Mouse (Mus musculus): ENCODE data around the gene Aff1.
A peak's percentile ranks its signal among the peaks of the same experiment; 100 is the strongest.

Gene Aff1

GRCm38 (mm10) chr5:103748343-103748742, 56.2 kb downstream of the Aff1 start:
- DNase-seq (ENCODE audit: low read depth, low spot score) = no peak

DNA sequence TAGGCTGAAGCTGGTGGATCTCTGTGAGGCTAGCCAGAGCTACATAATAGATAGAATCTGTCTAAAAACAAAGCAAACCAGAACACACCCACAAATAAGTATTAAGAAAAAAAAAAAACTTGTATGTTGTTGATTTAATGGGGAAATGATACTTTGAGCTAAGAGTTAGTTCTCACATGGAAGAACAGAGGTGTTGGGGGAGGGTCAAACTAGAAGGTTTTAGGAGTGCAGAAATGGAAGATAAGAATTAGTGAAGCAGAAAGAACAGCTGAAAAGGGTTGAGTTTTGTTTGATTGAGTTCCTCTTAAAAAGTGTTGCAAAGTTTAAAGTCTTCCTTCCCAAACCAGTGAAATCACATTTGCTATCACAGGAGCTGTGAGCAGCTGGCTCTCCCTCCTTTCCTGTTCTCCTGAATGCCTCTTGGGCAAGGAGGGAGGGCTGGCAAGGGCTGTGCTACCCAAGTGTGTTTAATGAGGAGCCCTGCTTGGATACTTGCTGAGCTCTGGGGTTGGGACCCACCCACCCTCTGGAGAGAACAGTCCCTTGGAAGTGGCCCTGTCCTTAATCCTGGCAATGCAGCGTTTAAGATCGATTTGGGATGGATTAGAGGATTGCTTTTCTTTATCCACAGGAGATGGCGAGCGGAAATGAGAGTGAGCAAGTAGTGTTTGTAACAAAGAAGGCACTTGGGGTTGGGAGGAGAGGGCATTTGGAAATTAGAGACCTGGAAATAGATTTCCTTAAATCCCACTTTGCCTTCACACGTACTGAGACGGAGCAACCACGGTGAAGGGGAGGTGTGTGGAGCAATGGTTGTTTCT, 57.5 kb downstream of the Aff1 start:
- no peak for DNase-seq (ENCODE audit: low read depth, low spot score)

DNA sequence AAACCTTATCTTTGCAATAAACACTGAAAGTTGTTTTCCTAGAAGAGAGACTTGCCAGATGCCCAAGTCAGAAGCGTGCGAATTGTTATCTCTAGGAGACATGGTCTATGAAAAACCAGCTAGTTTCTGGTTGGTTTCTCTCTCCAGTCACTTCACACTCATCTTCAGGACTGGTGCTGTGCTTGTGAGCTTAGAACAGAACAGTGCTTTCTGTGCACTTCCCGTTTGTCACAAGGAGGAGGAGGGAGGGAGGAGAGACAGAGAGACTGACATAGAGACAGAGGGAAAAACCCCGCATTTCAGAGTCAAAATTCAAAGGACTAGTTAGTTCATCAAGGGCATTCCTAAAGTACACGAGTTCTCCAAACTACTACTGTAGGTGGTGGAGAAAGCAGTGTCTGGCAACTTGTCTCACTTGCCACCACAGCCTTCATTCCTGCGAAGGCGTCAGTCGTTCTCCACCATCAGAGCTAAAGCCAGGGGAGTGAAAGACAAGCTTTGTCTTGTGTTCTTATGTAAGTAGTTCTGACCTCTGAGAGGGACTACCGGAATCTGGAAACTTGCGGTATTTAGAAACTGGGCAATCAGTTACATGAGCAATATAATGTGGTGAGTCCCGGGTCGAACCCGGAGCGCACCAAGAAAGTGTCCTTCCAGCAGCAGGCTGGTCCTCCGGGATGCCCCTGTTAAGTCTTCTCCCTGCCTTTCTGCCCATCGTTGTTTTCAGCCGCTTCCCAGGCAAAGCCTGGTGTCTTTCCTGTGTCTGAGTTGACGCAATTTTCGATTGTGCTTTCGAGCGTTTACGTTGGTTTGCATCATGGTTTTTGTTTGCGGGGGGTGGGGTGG, 60.7 kb downstream of the Aff1 start:
- peak; percentile 84 for DNase-seq (ENCODE audit: low read depth, low spot score)

DNA sequence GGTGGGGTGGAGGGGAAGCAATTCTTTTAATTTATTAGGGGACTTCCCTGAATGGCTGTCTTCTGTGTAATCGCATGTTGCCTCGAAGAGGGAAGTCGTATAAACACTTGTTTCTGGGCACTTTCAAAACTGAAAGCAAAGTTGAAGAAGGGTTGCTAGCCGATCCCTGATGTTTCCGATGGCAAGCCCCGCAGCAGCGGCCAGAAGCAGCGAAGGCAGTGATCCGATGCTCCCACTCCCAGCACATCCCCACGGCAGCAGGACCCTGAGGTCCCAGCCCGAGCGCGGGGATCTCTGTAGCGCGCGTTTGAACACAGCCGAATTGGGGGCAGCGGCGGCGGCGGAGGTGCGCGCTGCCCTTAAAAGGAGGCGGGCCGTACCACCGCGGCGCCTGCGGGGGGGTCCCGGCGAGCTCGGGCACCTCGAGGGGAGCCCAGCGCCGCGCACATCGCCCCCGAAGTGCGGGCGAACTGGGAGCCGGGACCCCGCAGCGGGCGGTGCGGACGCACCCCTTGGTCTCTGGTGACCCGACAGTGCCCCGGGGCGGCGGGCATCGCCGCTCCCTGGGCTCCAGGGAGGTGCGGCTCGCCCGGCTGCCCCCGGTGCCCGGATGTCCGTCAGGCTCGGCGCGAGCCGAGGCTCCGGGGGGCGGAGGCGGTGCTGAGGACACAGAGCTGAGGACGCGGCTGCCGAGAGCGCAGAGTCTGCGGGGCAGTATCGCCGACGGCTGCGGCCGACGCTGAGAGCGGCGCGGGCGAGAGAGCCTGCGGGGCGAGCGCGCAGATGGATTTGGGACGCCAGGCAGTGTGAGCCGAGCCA, 61.5 kb downstream of the Aff1 start:
- DNase-seq (ENCODE audit: low read depth, low spot score) = peak; percentile 88

DNA sequence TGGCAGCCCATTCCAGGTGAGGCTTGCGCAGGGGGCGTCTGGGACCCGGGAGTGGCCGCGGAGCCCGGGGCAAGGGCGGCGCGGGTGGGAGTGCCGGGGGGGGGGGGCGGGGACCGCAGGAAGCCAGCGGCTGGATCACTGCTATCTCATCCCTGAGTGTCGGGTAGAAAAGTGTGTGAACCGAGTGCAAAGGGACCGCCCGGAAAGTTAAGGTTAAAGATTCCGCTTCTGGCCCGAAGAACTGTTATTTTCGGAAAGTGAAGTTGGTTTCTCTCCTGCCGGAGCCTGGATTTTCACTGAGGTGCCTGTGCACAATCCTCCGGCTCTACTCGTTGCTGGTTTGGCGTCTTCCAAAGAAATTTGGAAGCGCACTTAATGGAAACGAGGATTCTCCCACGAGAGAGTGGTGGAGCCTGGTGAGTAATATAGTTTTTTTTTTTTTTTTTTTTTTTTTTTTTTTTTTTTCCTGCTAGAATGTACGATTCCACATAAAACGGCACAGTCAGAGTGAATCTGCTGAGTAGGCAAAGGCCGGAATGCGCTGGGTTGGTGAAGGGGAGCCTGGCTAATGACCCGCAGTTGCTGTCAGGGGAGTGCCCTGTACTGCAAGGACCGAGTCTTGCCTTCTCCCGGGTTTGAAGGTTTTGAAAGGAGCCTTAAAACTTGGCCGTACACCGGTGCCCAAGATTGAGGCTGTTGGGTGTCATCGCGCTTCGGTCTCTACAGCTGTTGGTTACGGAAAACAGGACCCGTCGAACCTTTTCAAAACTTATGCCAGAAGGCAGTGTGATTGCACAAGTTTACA, 62.4 kb downstream of the Aff1 start:
- peak; percentile 72 for DNase-seq (ENCODE audit: low read depth, low spot score)

DNA sequence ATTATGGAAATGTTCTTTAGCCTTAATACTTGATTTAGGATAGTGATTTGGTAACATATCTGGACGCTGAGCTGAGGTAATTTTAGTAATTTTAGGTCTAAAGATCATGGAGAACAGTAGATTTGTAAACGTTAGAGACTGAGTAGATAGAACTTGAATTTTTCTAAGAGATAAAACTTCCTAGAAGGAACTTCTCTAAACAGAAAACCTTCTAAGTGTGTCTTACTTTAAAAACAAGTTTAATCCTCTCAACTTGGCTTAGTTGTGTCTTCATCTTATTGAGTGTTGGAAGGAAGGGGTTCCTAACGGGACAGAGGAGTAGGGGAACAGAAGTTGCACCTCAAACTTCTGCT, 62.9 kb downstream of the Aff1 start:
- no peak for DNase-seq (ENCODE audit: low read depth, low spot score)

GRCm38 (mm10) chr5:103756231-103756714, 64.1 kb downstream of the Aff1 start:
- DNase-seq (ENCODE audit: low read depth, low spot score) = peak; percentile 63

GRCm38 (mm10) chr5:103758491-103758890, 66.3 kb downstream of the Aff1 start:
- no peak for DNase-seq (ENCODE audit: low read depth, low spot score)

GRCm38 (mm10) chr5:103759489-103760424, 67.6 kb downstream of the Aff1 start:
- peak; percentile 41 for DNase-seq (ENCODE audit: low read depth, low spot score)

DNA sequence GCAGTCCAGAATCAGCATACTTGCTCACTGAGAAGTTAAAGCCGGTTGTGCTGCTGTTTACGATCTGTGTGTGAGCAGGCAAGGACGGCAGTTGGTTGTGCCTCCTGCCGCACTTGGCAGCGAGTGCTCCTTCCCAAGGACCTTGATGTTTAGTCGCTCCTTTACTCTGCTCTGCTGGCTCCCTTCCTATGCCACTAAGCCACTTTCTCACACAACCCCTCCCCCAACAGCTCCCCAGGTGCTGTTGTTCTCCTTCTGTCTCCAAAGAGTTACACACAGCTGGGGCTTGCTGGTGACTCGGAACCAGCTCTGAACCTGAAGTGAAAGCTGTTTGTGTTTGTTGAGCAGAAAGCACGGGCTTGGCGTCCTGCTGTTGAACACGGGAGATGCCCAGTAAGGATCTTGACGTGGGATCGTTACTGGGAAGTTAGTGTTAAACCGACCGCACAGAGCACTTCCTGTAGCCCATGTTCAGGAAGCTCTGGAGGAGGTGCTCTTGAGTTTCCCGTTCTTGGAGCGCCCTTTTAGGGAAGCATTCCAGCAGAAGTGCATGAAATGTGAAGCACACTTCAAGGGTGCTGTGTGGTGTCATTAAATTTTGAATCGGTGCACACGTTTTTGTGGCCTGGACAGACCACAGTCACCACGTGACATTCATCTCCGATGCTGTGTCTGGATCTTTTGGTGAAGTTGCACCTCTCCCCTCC, 68.4 kb downstream of the Aff1 start:
- DNase-seq (ENCODE audit: low read depth, low spot score) = peak; percentile 69

- DNase-seq (ENCODE audit: low read depth, low spot score) = no peak
Measured at GRCm38 (mm10) chr5:103761754-103762153, 69.6 kb downstream of the Aff1 start.

GRCm38 (mm10) chr5:103762850-103763254, 70.7 kb downstream of the Aff1 start:
- DNase-seq (ENCODE audit: low read depth, low spot score) = peak; percentile 34

GRCm38 (mm10) chr5:103765356-103765755, 73.2 kb downstream of the Aff1 start:
- no peak for DNase-seq (ENCODE audit: low read depth, low spot score)

GRCm38 (mm10) chr5:103765758-103766431, 73.7 kb downstream of the Aff1 start:
- peak; percentile 43 for DNase-seq (ENCODE audit: low read depth, low spot score)

GRCm38 (mm10) chr5:103766432-103766815, 74.2 kb downstream of the Aff1 start:
- no peak for DNase-seq (ENCODE audit: low read depth, low spot score)

DNA sequence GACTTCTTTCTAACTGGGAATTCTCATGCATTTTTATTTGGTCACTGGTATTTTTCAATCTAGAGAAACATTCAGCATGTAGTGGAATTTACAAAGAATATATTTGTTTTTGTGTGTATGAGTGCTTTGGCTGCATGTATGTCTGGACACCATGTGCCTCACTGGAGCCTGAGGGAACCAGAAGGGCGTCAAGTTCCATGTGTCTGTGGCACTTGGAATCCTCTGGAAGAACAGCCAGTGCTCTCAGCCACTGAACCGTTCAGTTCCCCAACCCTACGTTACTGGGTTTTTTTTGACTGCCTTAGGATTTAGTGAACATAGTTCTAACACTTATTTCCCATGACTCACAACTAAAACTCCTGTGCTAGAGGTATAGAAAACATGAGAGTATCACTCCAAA, 76.8 kb downstream of the Aff1 start:
- DNase-seq (ENCODE audit: low read depth, low spot score) = no peak

DNA sequence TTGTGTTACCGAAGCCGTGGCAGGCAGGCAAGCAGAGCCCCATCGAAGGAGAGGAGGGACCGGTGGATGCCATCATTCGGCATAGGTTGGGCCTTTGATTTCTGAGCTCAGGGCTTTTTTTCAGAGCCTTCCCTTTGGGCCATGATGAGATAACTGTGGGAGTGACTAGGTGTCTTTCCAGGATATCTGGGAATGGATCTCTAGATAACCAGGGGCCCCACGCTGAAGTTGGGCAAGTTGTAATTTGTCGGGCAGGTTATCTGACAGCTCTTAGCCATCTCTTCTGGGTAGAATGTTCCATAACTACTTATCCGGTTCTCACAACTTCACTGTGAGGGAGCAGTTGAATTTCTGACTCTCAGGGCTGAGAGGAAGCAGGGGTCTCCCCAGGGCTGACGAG, 77.5 kb downstream of the Aff1 start:
- DNase-seq (ENCODE audit: low read depth, low spot score) = no peak

GRCm38 (mm10) chr5:103770447-103771222, 78.5 kb downstream of the Aff1 start:
- DNase-seq (ENCODE audit: low read depth, low spot score) = peak; percentile 36
